Mouse (Mus musculus): Measurements from ENCODE around the gene Olfr1453. TPM values are rescaled to one million over a fixed set of nuclear protein-coding genes. Genes with fewer than 3 reads are reported as not detected.
"Not testable (repeated sequence)": the region's sequence is repeated elsewhere in the genome, so short reads cannot be mapped to it uniquely, and the experiment has no call there.

The Olfr1453 gene
- polyA plus RNA-seq (2015; fragmentation: Nextera tagmentation; extraction: Ambion mirVana), result not detected in 2 replicates

- 26% methylated on average over 1 of the region's 1 CpGs for WGBS (ENCODE audit: insufficient replicate concordance)
- Histone ChIP-seq H3K9me3 (replicated peaks) (no peaks in the 10 kb centered on the region), H3K27me3 (no peaks in the 10 kb centered on the region), H3K36me3 (replicated peaks) (no peaks in the 10 kb centered on the region), H3K4me2 (no peak within 1 kb of the TSS), H3K4me3 (replicated peaks) (no peak within 1 kb of the TSS), H3K4me1 (replicated peaks) (no peaks in the 10 kb centered on the region), H3K27ac (replicated peaks) (no peak within 1 kb of the TSS), H3K9ac (no peak within 1 kb of the TSS)
- no peak for ATAC-seq (ENCODE audit: insufficient read depth)
These were observed at the start of gene Olfr1453 for GRCm38 (mm10) chr19:13028227-13028626. TSS of gene Olfr1453 (minus strand) at chr19:13028327.

GRCm38 (mm10) chr19:13060310-13060709 lies 32.2 kb upstream of the Olfr1453 start, which contains the start of gene Olfr1454:
TSS of gene Olfr1454 (plus strand) at chr19:13060610.
- no peaks in the 10 kb centered on the region for H3K9me3 ChIP-seq (replicated peaks)
- no peak within 1 kb of the TSS for H3K9ac ChIP-seq
- no peak within 1 kb of the TSS for H3K27ac ChIP-seq (replicated peaks)
- no peaks in the 10 kb centered on the region for H3K27me3 ChIP-seq
- no peak within 1 kb of the TSS for H3K4me3 ChIP-seq (replicated peaks)
- no peak for ATAC-seq (ENCODE audit: insufficient read depth)
- H3K4me1 ChIP-seq (replicated peaks), result no peaks in the 10 kb centered on the region
- H3K4me2 ChIP-seq, result no peak within 1 kb of the TSS
- WGBS (ENCODE audit: insufficient replicate concordance), result 43% methylated on average over 2 of the region's 2 CpGs
- no peaks in the 10 kb centered on the region for H3K36me3 ChIP-seq (replicated peaks)

GRCm38 (mm10) chr19:12994714-12995113 lies 33.4 kb downstream of the Olfr1453 start, which contains the start of gene Olfr1451:
TSS of gene Olfr1451 (plus strand) at chr19:12995014.
- no peak for ATAC-seq (ENCODE audit: insufficient read depth)
- Histone ChIP-seq H3K27ac (replicated peaks) (no peak within 1 kb of the TSS), H3K4me1 (replicated peaks) (no peaks in the 10 kb centered on the region), H3K36me3 (replicated peaks) (no peaks in the 10 kb centered on the region), H3K9ac (no peak within 1 kb of the TSS), H3K27me3 (no peaks in the 10 kb centered on the region), H3K9me3 (replicated peaks) (no peaks in the 10 kb centered on the region), H3K4me3 (replicated peaks) (no peak within 1 kb of the TSS), H3K4me2 (no peak within 1 kb of the TSS)
- 49% methylated on average over 2 of the region's 2 CpGs for WGBS (ENCODE audit: insufficient replicate concordance)

GRCm38 (mm10) chr19:12992316-12992715 lies 35.8 kb downstream of the Olfr1453 start:
- not testable (repeated sequence) for H3K27me3 ChIP-seq; H3K36me3 ChIP-seq (replicated peaks); ATAC-seq (ENCODE audit: insufficient read depth); H3K27ac ChIP-seq (replicated peaks); H3K4me1 ChIP-seq (replicated peaks); H3K9me3 ChIP-seq (replicated peaks); H3K9ac ChIP-seq; H3K4me2 ChIP-seq; H3K4me3 ChIP-seq (replicated peaks)
- WGBS (ENCODE audit: insufficient replicate concordance), result 78% methylated on average over 4 of the region's 4 CpGs

Other genes starting within 250 kb of the Olfr1453 start
- gene Zfp91, start 232.2 kb downstream of the Olfr1453 start, polyA plus RNA-seq (2015; fragmentation: Nextera tagmentation; extraction: Ambion mirVana), result 7.2 and 7.3 TPM in 2 replicates
- gene Lpxn, start 232.1 kb downstream of the Olfr1453 start, polyA plus RNA-seq (2015; fragmentation: Nextera tagmentation; extraction: Ambion mirVana), result 2.1 and 2.4 TPM in 2 replicates
- not detected in 2 replicates for gene Gm5244, start 181.6 kb downstream of the Olfr1453 start, polyA plus RNA-seq (2015; fragmentation: Nextera tagmentation; extraction: Ambion mirVana)
- not detected in 2 replicates for gene Olfr1444, start 171.0 kb downstream of the Olfr1453 start, polyA plus RNA-seq (2015; fragmentation: Nextera tagmentation; extraction: Ambion mirVana)
- not detected in 2 replicates for gene Olfr1445, start 144.5 kb downstream of the Olfr1453 start, polyA plus RNA-seq (2015; fragmentation: Nextera tagmentation; extraction: Ambion mirVana)
- not detected in 2 replicates for gene Olfr1446, start 134.8 kb downstream of the Olfr1453 start, polyA plus RNA-seq (2015; fragmentation: Nextera tagmentation; extraction: Ambion mirVana)
- not detected in 2 replicates for gene Olfr1447, start 124.6 kb downstream of the Olfr1453 start, polyA plus RNA-seq (2015; fragmentation: Nextera tagmentation; extraction: Ambion mirVana)
- gene Olfr1448, start 103.9 kb downstream of the Olfr1453 start, polyA plus RNA-seq (2015; fragmentation: Nextera tagmentation; extraction: Ambion mirVana), result not detected in 2 replicates
- gene Olfr1449, start 97.5 kb downstream of the Olfr1453 start, polyA plus RNA-seq (2015; fragmentation: Nextera tagmentation; extraction: Ambion mirVana), result not detected in 2 replicates
- not detected in 2 replicates for gene Olfr1450, start 78.1 kb downstream of the Olfr1453 start, polyA plus RNA-seq (2015; fragmentation: Nextera tagmentation; extraction: Ambion mirVana)
- gene Olfr1451, start 33.3 kb downstream of the Olfr1453 start, polyA plus RNA-seq (2015; fragmentation: Nextera tagmentation; extraction: Ambion mirVana), result not detected in 2 replicates
- gene Olfr1454, start 32.3 kb upstream of the Olfr1453 start, polyA plus RNA-seq (2015; fragmentation: Nextera tagmentation; extraction: Ambion mirVana), result not detected in 2 replicates
- not detected in 2 replicates for gene Olfr1457, start 69.6 kb upstream of the Olfr1453 start, polyA plus RNA-seq (2015; fragmentation: Nextera tagmentation; extraction: Ambion mirVana)
- gene Olfr1458, start 78.4 kb upstream of the Olfr1453 start, polyA plus RNA-seq (2015; fragmentation: Nextera tagmentation; extraction: Ambion mirVana), result not detected in 2 replicates
- not detected in 2 replicates for gene Olfr1459, start 121.2 kb upstream of the Olfr1453 start, polyA plus RNA-seq (2015; fragmentation: Nextera tagmentation; extraction: Ambion mirVana)
- not detected in 2 replicates for gene Olfr1461, start 134.7 kb upstream of the Olfr1453 start, polyA plus RNA-seq (2015; fragmentation: Nextera tagmentation; extraction: Ambion mirVana)
- not detected in 2 replicates for gene Olfr1462, start 157.4 kb upstream of the Olfr1453 start, polyA plus RNA-seq (2015; fragmentation: Nextera tagmentation; extraction: Ambion mirVana)
- not detected in 2 replicates for gene Olfr1463, start 203.0 kb upstream of the Olfr1453 start, polyA plus RNA-seq (2015; fragmentation: Nextera tagmentation; extraction: Ambion mirVana)

Data from liver, embryonic 15.5 days (tissue).